Mouse (Mus musculus): Measurements from ENCODE around the gene Lmod3. TPM values are rescaled to one million over a fixed set of nuclear protein-coding genes. Genes with fewer than 3 reads are reported as not detected.

The Lmod3 gene
- polyA plus RNA-seq, 1 experiment from 2014 or later = 0.42 TPM

- Histone ChIP-seq H3K4me3 (ENCODE audit: low read depth, low read length) (no peak overlapping the region), H3K27me3 (ENCODE audit: control insufficient read depth, insufficient read depth, low read length) (no peaks in the 10 kb centered on the region), H3K27ac (ENCODE audit: low read depth, low read length) (no peak overlapping the region), H3K4me2 (replicated peaks; ENCODE audit: low read depth, low read length) (no peak overlapping the region), H3K36me3 (ENCODE audit: control insufficient read depth, insufficient read depth, low read length) (no peaks in the 10 kb centered on the region), H3K9me3 (ENCODE audit: control insufficient read depth, low read length) (no peaks in the 10 kb centered on the region), H3K9ac (ENCODE audit: low read depth, low read length) (no peak overlapping the region), H3K4me1 (replicated peaks; ENCODE audit: control insufficient read depth, insufficient read depth, low read length) (no peaks in the 10 kb centered on the region)
- WGBS = 92% methylated on average over 9 of the region's 9 CpGs
- DNase-seq (ENCODE audit: low spot score) (no peak), ATAC-seq (ENCODE audit: low FRiP score) (no peak)
Observed at GRCm38 (mm10) chr6:97227067-97227847, 25.3 kb downstream of the Lmod3 start.

GRCm38 (mm10) chr6:97226083-97226491 is 26.5 kb downstream of the Lmod3 start:
- Histone ChIP-seq H3K27me3 (ENCODE audit: control insufficient read depth, insufficient read depth, low read length) (no peaks in the 10 kb centered on the region), H3K4me2 (replicated peaks; ENCODE audit: low read depth, low read length) (no peak overlapping the region), H3K9me3 (ENCODE audit: control insufficient read depth, low read length) (no peaks in the 10 kb centered on the region), H3K9ac (ENCODE audit: low read depth, low read length) (no peak overlapping the region), H3K4me1 (replicated peaks; ENCODE audit: control insufficient read depth, insufficient read depth, low read length) (no peaks in the 10 kb centered on the region), H3K4me3 (ENCODE audit: low read depth, low read length) (no peak overlapping the region), H3K27ac (ENCODE audit: low read depth, low read length) (no peak overlapping the region), H3K36me3 (ENCODE audit: control insufficient read depth, insufficient read depth, low read length) (no peaks in the 10 kb centered on the region)
- no peak for DNase-seq (ENCODE audit: low spot score)
- ATAC-seq (ENCODE audit: low FRiP score) = no peak
- WGBS = 20% methylated on average over 1 of the region's 1 CpGs

- H3K9ac ChIP-seq (ENCODE audit: low read depth, low read length) = no peak overlapping the region
- DNase-seq (ENCODE audit: low spot score) = no peak
- no peaks in the 10 kb centered on the region for H3K36me3 ChIP-seq (ENCODE audit: control insufficient read depth, insufficient read depth, low read length)
- ATAC-seq (ENCODE audit: low FRiP score) = no peak
- H3K27ac ChIP-seq (ENCODE audit: low read depth, low read length) = no peak overlapping the region
- no peaks in the 10 kb centered on the region for H3K9me3 ChIP-seq (ENCODE audit: control insufficient read depth, low read length)
- no peak overlapping the region for H3K4me3 ChIP-seq (ENCODE audit: low read depth, low read length)
- H3K4me1 ChIP-seq (replicated peaks; ENCODE audit: control insufficient read depth, insufficient read depth, low read length) = no peaks in the 10 kb centered on the region
- H3K27me3 ChIP-seq (ENCODE audit: control insufficient read depth, insufficient read depth, low read length) = no peaks in the 10 kb centered on the region
- H3K4me2 ChIP-seq (replicated peaks; ENCODE audit: low read depth, low read length) = no peak overlapping the region
- 94% methylated on average over 8 of the region's 8 CpGs for WGBS
Observed at GRCm38 (mm10) chr6:97224505-97224904, 28.1 kb downstream of the Lmod3 start.

- Histone ChIP-seq H3K27ac (ENCODE audit: low read depth, low read length) (no peak overlapping the region), H3K9me3 (ENCODE audit: control insufficient read depth, low read length) (no peaks in the 10 kb centered on the region), H3K4me2 (replicated peaks; ENCODE audit: low read depth, low read length) (no peak overlapping the region), H3K4me3 (ENCODE audit: low read depth, low read length) (no peak overlapping the region), H3K9ac (ENCODE audit: low read depth, low read length) (no peak overlapping the region), H3K36me3 (ENCODE audit: control insufficient read depth, insufficient read depth, low read length) (no peaks in the 10 kb centered on the region), H3K27me3 (ENCODE audit: control insufficient read depth, insufficient read depth, low read length) (no peaks in the 10 kb centered on the region), H3K4me1 (replicated peaks; ENCODE audit: control insufficient read depth, insufficient read depth, low read length) (no peaks in the 10 kb centered on the region)
- DNase-seq (ENCODE audit: low spot score) (no peak), ATAC-seq (ENCODE audit: low FRiP score) (no peak)
- 83% methylated on average over 4 of the region's 4 CpGs for WGBS
Observed at GRCm38 (mm10) chr6:97223566-97223965, 29.0 kb downstream of the Lmod3 start.

- WGBS = 82% methylated on average over 5 of the region's 5 CpGs
- ATAC-seq (ENCODE audit: low FRiP score) (no peak), DNase-seq (ENCODE audit: low spot score) (no peak)
- no peak overlapping the region for H3K9ac ChIP-seq (ENCODE audit: low read depth, low read length)
- H3K27ac ChIP-seq (ENCODE audit: low read depth, low read length) = no peak overlapping the region
- no peaks in the 10 kb centered on the region for H3K4me1 ChIP-seq (replicated peaks; ENCODE audit: control insufficient read depth, insufficient read depth, low read length)
- H3K36me3 ChIP-seq (ENCODE audit: control insufficient read depth, insufficient read depth, low read length) = no peaks in the 10 kb centered on the region
- no peaks in the 10 kb centered on the region for H3K27me3 ChIP-seq (ENCODE audit: control insufficient read depth, insufficient read depth, low read length)
- H3K9me3 ChIP-seq (ENCODE audit: control insufficient read depth, low read length) = no peaks in the 10 kb centered on the region
- H3K4me2 ChIP-seq (replicated peaks; ENCODE audit: low read depth, low read length) = no peak overlapping the region
- H3K4me3 ChIP-seq (ENCODE audit: low read depth, low read length) = no peak overlapping the region
Observed at GRCm38 (mm10) chr6:97222931-97223467, 29.6 kb downstream of the Lmod3 start.

- no peaks in the 10 kb centered on the region for H3K27me3 ChIP-seq (ENCODE audit: control insufficient read depth, insufficient read depth, low read length)
- no peaks in the 10 kb centered on the region for H3K9me3 ChIP-seq (ENCODE audit: control insufficient read depth, low read length)
- ATAC-seq (ENCODE audit: low FRiP score) = no peak
- H3K9ac ChIP-seq (ENCODE audit: low read depth, low read length) = no peak overlapping the region
- no peak overlapping the region for H3K27ac ChIP-seq (ENCODE audit: low read depth, low read length)
- no peak overlapping the region for H3K4me3 ChIP-seq (ENCODE audit: low read depth, low read length)
- H3K36me3 ChIP-seq (ENCODE audit: control insufficient read depth, insufficient read depth, low read length) = no peaks in the 10 kb centered on the region
- 49% methylated on average over 6 of the region's 6 CpGs for WGBS
- H3K4me1 ChIP-seq (replicated peaks; ENCODE audit: control insufficient read depth, insufficient read depth, low read length) = no peaks in the 10 kb centered on the region
- H3K4me2 ChIP-seq (replicated peaks; ENCODE audit: low read depth, low read length) = no peak overlapping the region
- no peak for DNase-seq (ENCODE audit: low spot score)
Observed at GRCm38 (mm10) chr6:97222321-97222720, 30.2 kb downstream of the Lmod3 start.

- Histone ChIP-seq H3K4me2 (replicated peaks; ENCODE audit: low read depth, low read length) (no peak overlapping the region), H3K36me3 (ENCODE audit: control insufficient read depth, insufficient read depth, low read length) (no peaks in the 10 kb centered on the region), H3K27ac (ENCODE audit: low read depth, low read length) (no peak overlapping the region), H3K27me3 (ENCODE audit: control insufficient read depth, insufficient read depth, low read length) (no peaks in the 10 kb centered on the region), H3K4me1 (replicated peaks; ENCODE audit: control insufficient read depth, insufficient read depth, low read length) (no peaks in the 10 kb centered on the region), H3K9me3 (ENCODE audit: control insufficient read depth, low read length) (no peaks in the 10 kb centered on the region), H3K9ac (ENCODE audit: low read depth, low read length) (no peak overlapping the region), H3K4me3 (ENCODE audit: low read depth, low read length) (no peak overlapping the region)
- ATAC-seq (ENCODE audit: low FRiP score) (no peak), DNase-seq (ENCODE audit: low spot score) (no peak)
- WGBS = 71% methylated on average over 15 of the region's 15 CpGs
Observed at GRCm38 (mm10) chr6:97221205-97222025, 31.1 kb downstream of the Lmod3 start.

GRCm38 (mm10) chr6:97220672-97221071 is 31.9 kb downstream of the Lmod3 start:
- 71% methylated on average over 2 of the region's 5 CpGs for WGBS
- Histone ChIP-seq H3K27me3 (ENCODE audit: control insufficient read depth, insufficient read depth, low read length) (no peaks in the 10 kb centered on the region), H3K4me2 (replicated peaks; ENCODE audit: low read depth, low read length) (no peak overlapping the region)

More at GRCm38 (mm10) chr6:97220672-97221071, 31.9 kb downstream of the Lmod3 start:
- Histone ChIP-seq H3K36me3 (ENCODE audit: control insufficient read depth, insufficient read depth, low read length) (no peaks in the 10 kb centered on the region), H3K27ac (ENCODE audit: low read depth, low read length) (no peak overlapping the region), H3K4me3 (ENCODE audit: low read depth, low read length) (no peak overlapping the region), H3K9me3 (ENCODE audit: control insufficient read depth, low read length) (no peaks in the 10 kb centered on the region), H3K4me1 (replicated peaks; ENCODE audit: control insufficient read depth, insufficient read depth, low read length) (no peaks in the 10 kb centered on the region), H3K9ac (ENCODE audit: low read depth, low read length) (no peak overlapping the region)
- ATAC-seq (ENCODE audit: low FRiP score) = no peak
- no peak for DNase-seq (ENCODE audit: low spot score)
